Mouse (Mus musculus): ENCODE results near the gene Nrn1l. TPM values are rescaled to one million over a fixed set of nuclear protein-coding genes. Genes with fewer than 3 reads are reported as not detected.

Gene Nrn1l
- polyA plus RNA-seq, 1 experiment: 0.22 TPM

DNA sequence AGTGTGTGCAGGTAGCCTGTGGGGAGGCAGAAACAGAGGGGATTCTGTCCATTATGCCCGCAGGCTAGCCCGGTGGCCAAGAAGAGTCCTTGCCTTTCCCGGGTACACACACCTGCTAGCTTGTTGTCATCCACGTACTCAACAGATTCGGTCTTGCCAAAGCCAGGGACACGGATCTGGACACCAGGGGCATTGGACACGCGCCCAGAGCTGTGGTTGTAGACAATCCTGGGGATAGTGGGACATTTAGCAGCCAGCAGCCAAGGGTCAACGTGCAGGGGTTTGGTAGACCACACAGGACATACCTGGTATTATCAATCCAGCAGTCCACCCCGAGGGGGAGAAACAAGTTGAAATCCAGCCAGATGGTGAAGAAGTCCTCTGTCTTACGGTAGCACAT, 48.7 kb downstream of the Nrn1l start:
- TF ChIP-seq FLI1 (IDR thresholded peaks at IDR 0.05; ENCODE audit: low read length) (no peak), GATA1 (IDR thresholded peaks at IDR 0.05; ENCODE audit: borderline replicate concordance, low read length) (no peak)
- Histone ChIP-seq H3K9me3 (no peaks in the 10 kb centered on the region), H3K4me1 (peaks cover 38% of the 10 kb centered on the region), H3K27me3 (replicated peaks) (no peaks in the 10 kb centered on the region), H3K36me3 (replicated peaks; ENCODE audit: low read length) (peaks cover 49% of the 10 kb centered on the region), H3K4me3 (replicated peaks) (no peak overlapping the region)

DNA sequence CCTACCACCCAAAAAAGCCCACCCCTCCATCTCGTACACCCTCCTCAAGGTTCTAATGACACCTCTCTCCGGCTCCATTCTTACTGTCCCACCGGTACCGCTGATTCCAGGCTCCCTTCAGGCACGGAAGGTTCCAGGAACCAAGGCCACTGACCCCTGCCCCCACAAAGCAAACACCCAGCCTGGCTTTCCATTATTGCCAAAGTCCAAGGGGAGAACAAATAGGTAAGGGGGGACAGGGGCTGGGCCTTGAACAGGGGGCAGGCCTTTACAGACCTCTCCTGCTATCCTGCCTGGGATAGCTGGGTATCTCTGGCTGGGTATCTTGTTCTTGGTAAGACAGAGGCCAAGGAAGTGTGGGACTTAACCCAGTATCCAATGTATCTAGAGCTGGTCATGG, 49.2 kb downstream of the Nrn1l start:
- peaks cover 35% of the 10 kb centered on the region for H3K4me1 ChIP-seq
- no peaks in the 10 kb centered on the region for H3K9me3 ChIP-seq
- H3K4me3 ChIP-seq (replicated peaks): no peak overlapping the region
- peaks cover 54% of the 10 kb centered on the region for H3K36me3 ChIP-seq (replicated peaks; ENCODE audit: low read length)
- TF ChIP-seq GATA1 (IDR thresholded peaks at IDR 0.05; ENCODE audit: borderline replicate concordance, low read length) (no peak), FLI1 (IDR thresholded peaks at IDR 0.05; ENCODE audit: low read length) (no peak)
- no peaks in the 10 kb centered on the region for H3K27me3 ChIP-seq (replicated peaks)

DNA sequence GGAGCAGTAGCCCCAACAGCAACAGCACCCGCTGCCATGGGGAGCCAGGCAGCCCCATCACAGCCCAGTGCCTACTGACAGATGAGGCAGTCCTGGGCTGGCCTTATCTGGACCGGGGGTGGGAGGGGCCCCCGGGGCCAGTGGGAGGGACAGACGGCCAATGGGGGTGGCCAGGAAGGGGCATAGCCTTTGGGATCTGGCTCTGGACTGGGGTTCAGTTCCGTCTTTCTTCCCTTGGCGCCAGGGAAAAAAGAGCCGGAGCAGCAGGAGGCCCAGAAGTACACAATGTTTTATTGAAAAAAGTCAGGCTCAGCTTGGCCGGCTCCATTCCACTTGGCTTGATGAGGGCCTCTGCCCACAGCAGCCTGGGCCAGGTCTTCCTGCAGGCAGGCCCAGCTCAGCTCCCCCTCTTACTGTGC, 50.0 kb downstream of the Nrn1l start, which contains the start of gene Lcat:
Gene Lcat (minus strand): TSS at position 62 of the 419 bp plus-strand sequence.
- Histone ChIP-seq H3K4me1 (peaks cover 31% of the 10 kb centered on the region), H3K36me3 (replicated peaks; ENCODE audit: low read length) (peaks cover 62% of the 10 kb centered on the region), H3K27me3 (replicated peaks) (no peaks in the 10 kb centered on the region), H3K4me3 (replicated peaks) (no peak within 1 kb of the TSS), H3K9me3 (no peaks in the 10 kb centered on the region)
- TF ChIP-seq FLI1 (IDR thresholded peaks at IDR 0.05; ENCODE audit: low read length) (no peak), GATA1 (IDR thresholded peaks at IDR 0.05; ENCODE audit: borderline replicate concordance, low read length) (no peak)

Other genes with a start within 250 kb of the Nrn1l start
- 22.9 and 31.4 TPM in 2 replicates for gene Carmil2, start 207.3 kb upstream of the Nrn1l start, polyA plus RNA-seq (2012; ENCODE audit: insufficient read depth, low replicate concordance)
- 26.9 and 57.9 TPM in 2 replicates for gene Acd, start 192.5 kb upstream of the Nrn1l start, polyA plus RNA-seq (2012; ENCODE audit: insufficient read depth, low replicate concordance)
- 7.8 and 19.1 TPM in 2 replicates for gene Pard6a, start 192.4 kb upstream of the Nrn1l start, polyA plus RNA-seq (2012; ENCODE audit: insufficient read depth, low replicate concordance)
- not detected in 2 replicates for gene 4933405L10Rik, start 185.9 kb upstream of the Nrn1l start, polyA plus RNA-seq (2012; ENCODE audit: insufficient read depth, low replicate concordance)
- 22.7 and 26.1 TPM in 2 replicates for gene Enkd1, start 185.4 kb upstream of the Nrn1l start, polyA plus RNA-seq (2012; ENCODE audit: insufficient read depth, low replicate concordance)
- 3.0 and 9.7 TPM in 2 replicates for gene Gfod2, start 134.9 kb upstream of the Nrn1l start, polyA plus RNA-seq (2012; ENCODE audit: insufficient read depth, low replicate concordance)
- gene Ranbp10, start 66.2 kb upstream of the Nrn1l start, polyA plus RNA-seq (2012; ENCODE audit: insufficient read depth, low replicate concordance): 10.3 and 11.1 TPM in 2 replicates
- not detected in 2 replicates for gene Tsnaxip1, start 65.8 kb upstream of the Nrn1l start, polyA plus RNA-seq (2012; ENCODE audit: insufficient read depth, low replicate concordance)
- 22.5 and 23.5 TPM in 2 replicates for gene Cenpt, start 40.3 kb upstream of the Nrn1l start, polyA plus RNA-seq (2012; ENCODE audit: insufficient read depth, low replicate concordance)
- gene Thap11, start 38.4 kb upstream of the Nrn1l start, polyA plus RNA-seq (2012; ENCODE audit: insufficient read depth, low replicate concordance): 12.4 and 38.2 TPM in 2 replicates
- 5.8 and 51.6 TPM in 2 replicates for gene Nutf2, start 33.0 kb upstream of the Nrn1l start, polyA plus RNA-seq (2012; ENCODE audit: insufficient read depth, low replicate concordance)
- 8.0 and 13.1 TPM in 2 replicates for gene Edc4, start 12.7 kb upstream of the Nrn1l start, polyA plus RNA-seq (2012; ENCODE audit: insufficient read depth, low replicate concordance)
- 5.6 and 11.1 TPM in 2 replicates for gene Pskh1, start 6.9 kb downstream of the Nrn1l start, polyA plus RNA-seq (2012; ENCODE audit: insufficient read depth, low replicate concordance)
- 0.39 TPM in 1 of 2 replicates, not detected in the other for gene Ctrl, start 40.3 kb downstream of the Nrn1l start, polyA plus RNA-seq (2012; ENCODE audit: insufficient read depth, low replicate concordance)
- 63.8 and 341 TPM in 2 replicates for gene Psmb10, start 44.9 kb downstream of the Nrn1l start, polyA plus RNA-seq (2012; ENCODE audit: insufficient read depth, low replicate concordance)
- gene Lcat, start 49.8 kb downstream of the Nrn1l start, polyA plus RNA-seq (2012; ENCODE audit: insufficient read depth, low replicate concordance): 0.66 TPM in 1 of 2 replicates, not detected in the other
- gene Slc12a4, start 72.5 kb downstream of the Nrn1l start, polyA plus RNA-seq (2012; ENCODE audit: insufficient read depth, low replicate concordance): 4.5 and 6.7 TPM in 2 replicates
- gene Dpep3, start 85.9 kb downstream of the Nrn1l start, polyA plus RNA-seq (2012; ENCODE audit: insufficient read depth, low replicate concordance): 0.46 TPM in 1 of 2 replicates, not detected in the other
- 3.6 TPM in 1 of 2 replicates, not detected in the other for gene Dus2, start 97.8 kb downstream of the Nrn1l start, polyA plus RNA-seq (2012; ENCODE audit: insufficient read depth, low replicate concordance)
- not detected in 2 replicates for gene Dpep2nb, start 112.4 kb downstream of the Nrn1l start, polyA plus RNA-seq (2012; ENCODE audit: insufficient read depth, low replicate concordance)
- 3.7 and 10.4 TPM in 2 replicates for gene Ddx28, start 118.3 kb downstream of the Nrn1l start, polyA plus RNA-seq (2012; ENCODE audit: insufficient read depth, low replicate concordance)
- gene Nfatc3, start 165.3 kb downstream of the Nrn1l start, polyA plus RNA-seq (2012; ENCODE audit: insufficient read depth, low replicate concordance): 1.7 and 3.2 TPM in 2 replicates
- gene Esrp2, start 243.4 kb downstream of the Nrn1l start, polyA plus RNA-seq (2012; ENCODE audit: insufficient read depth, low replicate concordance): 1.6 and 7.5 TPM in 2 replicates